Mouse (Mus musculus) monocyte, adult 2 months (primary cell): ENCODE measurements around the gene Trpm5.

ENCODE experiments used
- DNase-seq, 2 experiments: peaks; one replicate each; pipeline ENCODE4 v3.0.0; 2022; ENCODE audit warnings: low spot score in 2 of 2, low read depth in 1 of 2

Trpm5 gene

DNA sequence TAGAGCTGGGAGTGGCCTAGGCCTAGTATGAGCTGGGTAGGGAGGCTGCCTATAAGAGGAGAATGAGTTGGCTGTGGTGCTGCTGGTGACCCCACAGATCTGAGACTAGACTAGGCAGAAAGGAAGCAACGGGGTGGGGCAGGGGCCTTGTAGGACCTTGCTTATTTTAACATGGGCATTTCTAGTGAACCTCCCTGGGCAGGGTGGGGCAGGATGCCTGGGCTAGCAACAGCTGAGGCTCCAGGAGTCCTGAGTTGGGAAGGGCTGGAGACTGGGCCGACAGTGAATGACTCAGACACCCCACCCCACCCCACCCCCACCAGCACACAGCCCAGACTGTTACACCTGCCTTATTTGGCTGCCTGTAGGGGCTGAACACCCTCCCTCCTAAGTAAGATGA, 31.7 kb downstream of the Trpm5 start:
- no peak for DNase-seq

GRCm38 (mm10) chr7:143059202-143059870, 35.1 kb downstream of the Trpm5 start:
- peak in 1 of 2 experiments; percentile 31 for DNase-seq

DNA sequence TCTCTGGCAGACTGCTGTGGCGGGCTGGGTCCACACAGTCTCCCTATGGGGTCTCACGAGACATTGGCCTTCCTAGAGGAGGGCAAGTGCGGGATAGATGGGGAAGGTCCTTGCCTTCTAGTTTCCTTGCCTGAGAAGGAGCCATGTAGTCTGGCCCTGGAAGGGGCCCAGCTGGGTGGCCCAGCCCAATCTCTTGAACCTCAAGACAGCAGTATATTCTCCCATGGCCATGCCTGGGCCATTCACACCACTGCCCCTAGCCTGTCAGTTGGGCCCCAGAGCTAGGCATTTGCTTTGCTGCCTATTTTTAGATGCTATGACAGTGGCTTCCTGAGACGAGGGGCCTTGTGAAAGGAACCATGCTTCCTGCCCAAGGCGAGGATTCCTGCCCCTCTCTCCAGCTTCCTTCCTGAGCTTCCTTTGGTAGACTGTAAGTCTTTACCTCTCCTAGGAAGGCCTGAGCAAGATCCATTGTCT, 36.2 kb downstream of the Trpm5 start:
- no peak for DNase-seq

- no peak for DNase-seq
Measured at GRCm38 (mm10) chr7:143057667-143058220, 36.7 kb downstream of the Trpm5 start.

GRCm38 (mm10) chr7:143057023-143057422, 37.4 kb downstream of the Trpm5 start:
- DNase-seq: no peak

DNA sequence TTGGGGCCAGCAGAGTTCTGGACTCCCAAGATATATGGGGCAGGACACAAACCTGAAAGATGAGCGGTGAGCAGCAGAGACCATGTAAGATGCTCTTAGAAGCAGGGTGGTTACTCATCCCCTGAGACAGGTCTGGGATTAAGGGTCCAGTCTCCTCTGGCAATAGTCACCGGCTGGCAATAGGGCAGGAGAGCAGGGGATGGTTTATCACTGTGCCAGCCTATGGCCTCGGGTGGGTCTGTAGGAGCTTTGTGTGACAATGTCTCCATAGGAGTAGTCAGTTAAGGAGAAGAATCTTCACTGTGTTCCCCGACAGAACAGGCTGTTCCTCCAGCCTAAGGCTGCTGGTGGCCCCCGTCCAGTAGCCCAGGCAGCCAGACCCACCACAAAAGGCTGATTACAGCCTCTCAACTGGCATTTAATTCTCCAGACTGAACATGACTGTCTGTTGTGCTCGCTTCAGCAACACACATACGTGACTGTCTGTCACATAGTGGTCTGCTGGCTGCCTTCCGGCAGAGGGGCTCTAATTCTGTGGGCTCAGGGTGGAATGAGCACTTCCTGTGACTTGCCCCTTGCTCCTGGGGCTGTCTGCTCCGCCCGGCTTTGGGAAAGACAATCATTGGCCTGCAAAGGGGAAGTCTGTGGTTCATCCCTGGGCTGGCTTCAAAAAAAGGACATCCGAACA, 38.8 kb downstream of the Trpm5 start:
- DNase-seq: no peak

DNA sequence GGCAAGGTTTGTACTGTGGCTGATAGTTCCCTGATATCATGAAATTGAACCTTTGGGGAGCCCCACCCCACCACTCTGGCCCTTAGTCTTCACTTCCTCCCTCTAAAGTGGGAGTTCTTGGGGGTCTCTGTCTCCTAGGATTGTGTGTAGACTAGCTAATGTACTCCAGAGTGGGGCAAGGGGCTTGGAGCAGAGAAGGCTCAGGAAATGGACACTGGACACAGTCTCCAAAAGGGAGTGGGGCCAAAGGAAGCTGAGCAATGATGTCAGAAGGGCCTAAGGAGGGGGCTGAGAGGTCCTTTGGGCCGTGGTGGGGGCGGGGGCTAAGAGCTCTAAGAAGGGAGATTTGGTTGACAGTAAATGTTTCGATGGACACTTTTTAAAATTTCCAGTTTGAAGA, 39.4 kb downstream of the Trpm5 start:
- no peak for DNase-seq

DNA sequence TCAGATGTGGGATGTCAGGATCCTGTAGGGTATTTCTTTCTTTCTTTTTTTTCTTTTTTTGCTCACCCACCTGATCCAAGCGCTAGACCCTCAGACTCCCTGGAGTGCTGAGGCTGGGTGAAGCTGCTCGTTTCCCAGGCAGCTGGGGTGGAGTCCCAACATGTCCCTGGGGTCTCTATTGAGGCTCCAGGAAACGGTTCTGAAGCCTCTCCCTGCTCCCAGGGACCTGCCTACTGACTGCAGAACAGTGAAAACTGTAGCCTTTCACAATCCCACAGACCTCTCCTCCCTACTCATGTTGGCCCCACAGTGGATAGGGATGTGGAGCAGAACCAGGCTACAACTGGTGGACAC, 39.9 kb downstream of the Trpm5 start:
- DNase-seq: no peak

DNA sequence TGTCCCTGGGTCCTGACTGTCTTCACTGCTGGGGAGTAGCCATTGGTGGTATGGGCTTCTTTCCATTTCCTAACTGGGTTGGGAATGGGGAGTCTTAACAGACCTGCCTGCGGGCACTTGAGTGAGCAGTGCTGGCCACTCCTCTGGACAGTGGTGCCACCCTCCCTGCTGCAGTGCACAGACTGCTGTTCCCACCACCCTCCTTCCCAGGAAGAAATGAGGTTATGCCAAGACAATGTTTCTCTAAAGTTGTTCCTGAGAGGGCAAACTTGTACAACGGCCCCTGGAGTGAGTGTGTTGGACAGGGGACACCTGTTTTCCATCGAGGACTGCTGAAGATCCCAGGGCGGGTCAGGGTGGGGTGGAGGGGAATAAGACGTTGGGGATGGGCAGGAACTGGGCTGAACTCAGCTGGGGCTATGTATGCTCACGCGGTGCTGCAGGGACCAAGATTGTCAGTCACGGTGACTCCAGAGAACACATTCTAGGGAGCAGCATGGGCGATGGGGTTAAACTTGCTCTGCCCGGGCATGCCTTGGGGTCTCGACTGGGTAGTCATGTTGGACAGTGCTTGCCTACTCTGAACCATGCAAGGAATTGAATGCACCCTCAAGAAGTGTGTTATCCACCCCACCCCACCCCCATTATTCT, 40.4 kb downstream of the Trpm5 start:
- DNase-seq: no peak

DNA sequence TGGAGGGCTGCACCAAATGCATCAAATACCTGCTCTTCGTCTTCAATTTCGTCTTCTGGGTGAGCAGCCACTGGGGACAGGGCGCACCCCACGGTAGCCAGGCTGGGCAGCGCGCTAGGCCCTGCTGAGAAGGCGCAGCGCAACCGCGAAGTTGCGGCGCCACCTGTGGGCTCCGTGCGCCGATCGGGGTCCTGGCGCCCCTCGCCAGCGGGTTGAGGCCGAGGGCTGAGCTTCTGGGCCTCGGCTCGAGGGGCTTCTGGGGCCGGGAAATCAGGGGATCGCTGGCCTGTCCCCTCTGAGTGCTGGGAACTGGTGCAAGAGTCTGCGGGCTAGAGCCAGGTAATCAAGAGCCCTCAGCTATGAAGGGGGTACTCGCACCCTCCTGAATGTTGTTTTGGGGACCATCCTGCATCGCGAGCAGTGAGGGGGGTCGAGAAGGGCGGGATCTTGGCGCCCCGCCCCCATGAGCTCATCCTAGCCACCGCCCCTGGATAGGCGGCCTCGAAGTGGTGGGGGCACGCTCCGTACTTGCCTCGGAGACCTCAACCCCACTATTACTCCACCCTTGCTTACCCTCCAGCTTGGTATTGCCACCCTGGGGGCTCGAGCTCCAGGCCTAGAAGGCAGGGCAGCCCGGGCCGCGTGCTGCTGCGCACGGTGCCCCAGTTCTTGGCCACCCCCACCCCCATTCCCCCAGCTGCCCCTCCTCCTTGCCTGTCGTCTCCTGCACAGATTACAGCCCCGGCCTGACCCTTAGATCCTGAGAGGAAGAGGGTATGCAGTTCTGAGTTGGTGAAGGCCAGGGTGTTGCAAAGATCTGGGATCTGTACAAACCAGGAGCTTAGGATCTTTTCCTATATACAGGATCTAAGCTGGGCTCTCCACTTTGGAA, 41.2 kb downstream of the Trpm5 start:
- DNase-seq: no peak

DNA sequence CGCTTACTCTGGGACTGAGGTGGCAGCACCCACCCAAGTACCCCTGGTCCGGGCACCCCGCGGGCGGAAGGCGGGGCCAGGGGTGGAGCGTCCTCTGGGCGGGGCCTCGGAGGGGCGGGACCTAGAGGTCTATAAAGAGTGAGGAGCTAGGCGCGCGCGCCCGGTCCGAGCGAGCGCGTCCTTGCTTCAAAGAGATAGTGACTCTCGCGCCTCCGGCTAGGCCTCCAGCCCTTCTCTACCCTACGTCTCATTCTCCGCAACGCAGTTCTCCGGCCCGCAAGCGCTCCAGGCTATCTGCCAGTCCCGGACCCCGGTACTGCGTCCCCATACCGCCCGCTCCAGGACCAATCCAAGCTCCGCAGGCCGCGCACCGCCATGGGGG, 41.8 kb downstream of the Trpm5 start, which contains the start of gene Cd81:
Gene Cd81, plus strand, starts transcription at position 114 of the 382 bp plus-strand sequence.
- DNase-seq: peak in 1 of 2 experiments; percentile 37

DNA sequence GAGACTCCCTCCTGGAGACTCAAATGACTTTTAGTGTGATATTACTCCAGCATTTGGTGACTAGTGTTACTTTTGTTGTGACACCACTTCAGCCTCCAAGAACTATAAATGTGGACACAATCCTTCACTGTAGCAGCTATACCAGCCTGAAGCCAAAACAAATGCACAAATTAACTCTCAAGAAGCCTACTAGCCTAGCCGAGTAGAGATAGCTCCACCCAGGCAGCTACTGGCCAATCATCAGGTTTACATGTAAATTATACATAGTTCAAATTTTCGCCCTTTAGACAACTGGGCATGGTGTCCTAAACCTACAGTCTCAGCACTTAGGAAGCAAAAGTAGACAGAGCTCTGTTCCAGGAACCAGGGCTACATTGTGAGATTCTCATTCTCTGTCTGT, 43.1 kb downstream of the Trpm5 start:
- DNase-seq: no peak

DNA sequence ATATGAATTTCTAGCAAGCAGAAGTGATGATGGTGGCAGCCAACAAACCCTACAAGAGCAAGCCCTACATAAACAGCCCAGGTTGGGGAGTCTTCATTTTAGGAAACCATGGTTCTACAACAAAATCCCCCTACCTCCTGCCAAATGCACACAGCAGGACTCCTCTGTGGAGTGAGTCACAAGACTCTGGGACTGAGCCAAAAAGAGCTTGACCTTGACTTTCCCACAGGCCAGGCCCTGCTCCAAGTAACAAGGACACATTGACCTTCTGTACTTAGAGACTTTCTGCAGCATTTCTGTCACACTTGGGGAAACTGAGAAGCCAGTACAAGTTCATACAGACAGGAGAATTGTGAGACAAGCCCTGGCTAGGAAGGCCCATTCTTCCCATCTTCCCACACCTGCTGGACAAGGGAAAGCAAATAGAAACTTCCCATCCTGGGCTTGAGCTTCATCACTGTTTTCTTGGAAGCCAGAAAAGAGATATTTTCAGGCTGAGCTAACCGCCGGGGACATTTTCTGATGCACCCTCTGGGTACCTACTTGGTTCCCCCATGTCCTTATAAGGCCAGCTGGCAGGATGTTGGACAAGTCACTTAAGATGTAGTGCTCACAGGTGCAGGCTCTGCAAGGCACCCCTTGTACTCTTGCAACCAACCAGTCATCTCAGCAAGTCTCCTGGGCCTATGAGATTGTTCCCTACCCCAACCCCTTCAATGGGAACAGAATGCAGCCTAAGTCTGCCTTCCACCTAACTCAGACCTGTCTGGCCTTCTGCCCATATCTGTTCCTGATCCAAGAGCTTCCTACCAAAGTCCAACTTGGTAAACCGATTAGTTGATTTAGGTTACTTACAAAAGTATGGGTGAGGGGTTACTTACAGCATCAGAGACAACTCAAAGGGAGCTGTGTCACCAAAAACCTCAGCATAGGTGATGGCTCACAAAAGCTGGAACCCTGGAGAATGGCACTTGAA, 44.3 kb downstream of the Trpm5 start:
- DNase-seq: no peak

DNA sequence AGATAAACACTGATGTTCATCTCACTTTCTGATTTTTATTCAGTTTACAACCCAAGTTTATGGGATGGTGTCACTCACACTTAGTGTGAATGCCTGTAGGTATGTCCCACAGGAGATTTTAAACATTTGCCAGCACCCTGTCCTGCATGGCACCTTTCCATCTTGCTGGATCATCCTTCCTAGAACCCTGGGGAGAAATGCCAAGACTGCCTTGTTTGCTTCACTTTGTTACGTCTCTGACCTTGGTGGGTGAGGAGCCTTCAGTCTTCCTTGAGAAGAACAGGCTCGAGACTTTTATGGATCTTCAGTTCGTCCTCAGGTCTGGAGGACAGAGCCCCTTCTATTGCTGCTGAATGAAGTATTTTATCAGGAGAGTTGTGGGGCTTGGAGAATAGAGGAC, 45.1 kb downstream of the Trpm5 start:
- DNase-seq: no peak

GRCm38 (mm10) chr7:143046358-143046757, 48.1 kb downstream of the Trpm5 start:
- no peak for DNase-seq

DNA sequence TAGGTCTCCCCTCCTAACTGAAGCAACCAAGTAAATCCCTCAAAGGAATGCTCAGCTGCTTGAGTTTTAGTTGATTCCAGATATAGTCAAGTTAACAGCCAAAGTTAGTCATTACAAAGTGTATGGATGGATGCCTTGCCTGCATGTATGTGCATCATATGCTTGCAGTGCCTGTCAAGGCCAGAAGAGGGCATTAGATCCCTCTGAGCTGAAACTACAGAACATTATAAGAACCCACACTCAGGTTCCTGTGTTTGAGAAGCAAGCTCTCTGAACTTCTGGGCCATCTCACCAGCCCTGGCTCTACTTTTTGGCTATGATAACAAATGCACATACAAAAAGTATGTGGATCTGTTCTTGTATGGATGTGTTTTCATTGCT, 49.6 kb downstream of the Trpm5 start:
- DNase-seq: no peak

DNA sequence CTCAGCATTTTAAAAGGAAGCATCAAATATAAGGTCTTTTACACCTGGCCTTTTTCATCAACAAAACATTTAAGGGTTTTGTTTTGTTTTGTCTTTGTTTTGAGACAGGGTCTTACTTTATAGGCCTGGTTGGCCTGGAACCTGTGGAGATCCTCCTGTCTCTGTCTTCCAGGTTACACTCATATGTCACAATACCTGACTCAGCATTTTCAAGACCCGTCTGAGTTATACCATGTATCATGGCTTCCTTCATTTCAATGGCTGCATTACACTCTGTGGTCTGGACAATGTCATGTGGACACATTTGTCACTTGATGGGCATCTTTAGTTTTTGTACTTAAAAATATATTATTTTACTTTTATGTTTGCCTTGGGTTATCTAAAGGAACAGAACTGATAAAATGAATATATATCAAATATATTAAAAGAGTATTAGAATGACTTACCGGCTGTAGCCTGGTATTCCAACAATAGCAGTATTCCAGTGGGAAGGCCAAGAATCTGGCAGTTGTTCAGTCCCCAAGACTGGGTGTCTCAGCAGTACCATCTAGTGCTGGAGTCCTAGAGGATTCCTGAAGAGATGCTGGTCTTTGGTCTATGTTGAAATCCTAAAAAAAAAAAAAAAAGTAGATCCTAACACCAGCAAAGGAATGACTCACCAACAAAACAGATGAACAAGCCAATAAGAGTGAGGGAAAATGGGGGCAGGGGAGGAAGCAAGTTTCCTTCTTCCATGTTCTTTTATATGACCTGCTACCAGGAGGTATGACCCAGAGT, 50.2 kb downstream of the Trpm5 start:
- DNase-seq: no peak

GRCm38 (mm10) chr7:143042897-143043300, 51.5 kb downstream of the Trpm5 start:
- no peak for DNase-seq

- DNase-seq: no peak
Measured at GRCm38 (mm10) chr7:143042089-143042488, 52.4 kb downstream of the Trpm5 start.
